In the genomic region with DNA sequence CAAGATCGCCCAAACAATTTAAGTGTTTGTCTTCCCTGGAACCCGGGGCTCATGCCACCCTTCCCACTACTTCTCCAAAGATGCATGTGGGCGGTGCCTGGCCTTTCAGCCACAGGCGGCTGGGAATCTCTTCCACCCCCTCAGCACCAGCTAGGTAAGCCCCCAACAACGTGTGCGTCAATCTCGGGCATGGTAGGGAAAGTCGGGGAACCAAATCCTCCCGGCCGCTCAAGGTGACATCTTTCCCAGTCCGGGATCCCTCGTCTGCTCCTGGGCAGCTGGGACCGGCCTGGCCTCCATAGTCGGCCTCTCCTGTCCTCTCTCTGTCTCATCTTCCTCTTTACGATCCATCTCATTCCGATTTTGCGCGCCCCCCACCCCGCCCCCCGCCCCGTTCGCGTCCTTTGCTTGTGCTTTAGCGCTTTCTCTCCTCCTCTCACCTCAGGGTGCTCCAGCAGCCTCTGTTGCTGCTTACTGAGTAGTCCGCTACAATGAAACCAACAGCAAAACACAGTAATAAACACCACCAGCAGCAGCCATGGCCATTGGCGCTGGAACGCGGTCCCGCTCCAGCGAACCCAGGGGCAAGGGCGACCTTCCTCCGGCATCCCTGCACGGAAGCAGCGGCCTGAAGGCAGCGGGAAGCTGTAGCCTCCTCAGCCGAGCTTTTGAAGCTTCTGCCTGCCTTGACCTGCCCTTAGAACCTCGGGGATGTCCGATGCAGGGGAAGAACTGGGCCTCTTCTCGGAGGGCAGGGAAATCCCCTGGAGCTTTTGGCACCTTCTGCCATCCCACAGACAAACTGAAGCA, we compare ENCODE assay signal across 9 mouse cellular contexts. TPM values are rescaled to one million over a fixed set of nuclear protein-coding genes. Genes with fewer than 3 reads are reported as not detected.
A peak's percentile ranks its signal among the peaks of the same experiment; 100 is the strongest.
DNase-seq lines count a peak whose midpoint lies in the region; ATAC-seq lines count a peak whose summit lies in the region.
"Had no signal": no experiment of that assay in that cellular context is flagged by ENCODE, and none has a peak within 500 bp of the region (broad histone marks: within the 10 kb centered on the region; RNA-seq: fewer than 3 reads in every experiment).

A gene (minus strand): TSS at position 784 of the 810 bp plus-strand sequence.

- H3K36me3 ChIP-seq in forebrain, embryonic 13.5 days (ENCODE audit: poor library complexity, severe bottlenecking) = no peaks in the 10 kb centered on the region

- H3K27ac ChIP-seq in forebrain, embryonic 13.5 days = no peak within 1 kb of the TSS
- H3K27ac ChIP-seq: macrophage had no signal

- peak within 1 kb of the TSS; percentile 35 for H3K4me3 ChIP-seq in forebrain, embryonic 13.5 days

- peak within 1 kb of the TSS; percentile 62 for H3K4me2 ChIP-seq in forebrain, embryonic 13.5 days

- intact Hi-C loops in left cerebral cortex, postnatal 14 days (cut with DNase I) = no loop called here

- H3K9me3 ChIP-seq in forebrain, embryonic 13.5 days (replicated peaks) = no peaks in the 10 kb centered on the region; the same call in 1 of the 2 replicates

- H3K4me1 ChIP-seq in forebrain, embryonic 13.5 days = peaks cover 4% of the 10 kb centered on the region

- DNase-seq in layer of hippocampus, postnatal 10 days (ENCODE audit: low spot score in 2 of 2) = peak; percentile 5 to 12
- DNase-seq in layer of hippocampus, adult 11-12 months (ENCODE audit: low spot score) = no peak
- DNase-seq in cerebellum, adult 8-10 months = peak; percentile 22
- DNase-seq in mesoderm, embryonic 11.5 days (ENCODE audit: low read depth, low spot score) = peak; percentile 16
- DNase-seq in urinary bladder, adult 18-20 months (ENCODE audit: low spot score in 2 of 2) = no peak
- DNase-seq in left cerebral cortex, postnatal 14 days (ENCODE audit: low spot score in 2 of 2) = no peak
- DNase-seq in urinary bladder, postnatal 14 days (ENCODE audit: low spot score) = no peak

- 3% methylated on average over 39 of the region's 39 CpGs for WGBS in forebrain, embryonic 13.5 days

- no peak for ATAC-seq in forebrain, embryonic 13.5 days

- peak within 1 kb of the TSS; percentile 53 for H3K9ac ChIP-seq in forebrain, embryonic 13.5 days

- H3K27me3 ChIP-seq in forebrain, embryonic 13.5 days = peaks cover 47% of the 10 kb centered on the region

RNA-seq across cellular contexts. Expression of the gene that starts here (rescaled TPM):
- under 1 TPM in 1 of 2 experiments, not detected in 1; 0.42 TPM for total RNA-seq in layer of hippocampus, postnatal 10 days (2021)
- not detected in 2 replicates for polyA plus RNA-seq in forebrain, embryonic 13.5 days (2015; fragmentation: Nextera tagmentation; extraction: Ambion mirVana)
- not detected for total RNA-seq in left cerebral cortex, postnatal 14 days (2021)
- polyA plus RNA-seq: macrophage had no signal

Comparison
In these comparisons a context has a peak if more than half of its experiments do, and no peak if none do; other contexts are left out.
1. Peak in DNase-seq in layer of hippocampus, postnatal 10 days; RNA of the gene not detected or under 1 TPM.
2. DNase-seq: peak in cerebellum, adult 8-10 months (single experiment) and mesoderm, embryonic 11.5 days (single experiment); none in layer of hippocampus, adult 11-12 months (single experiment), urinary bladder, adult 18-20 months (0 of 2), left cerebral cortex, postnatal 14 days (0 of 2) and urinary bladder, postnatal 14 days (single experiment).